Mouse (Mus musculus) lung, postnatal 14 days (tissue): ENCODE data around the gene Iqcf5.
A peak's percentile ranks its signal among the peaks of the same experiment; 100 is the strongest.
"Not testable (repeated sequence)": the region's sequence is repeated elsewhere in the genome, so short reads cannot be mapped to it uniquely, and the experiment has no call there.

Experiments
- DNase-seq: peaks from one replicate; pipeline ENCODE4 v3.0.0; 2021

The Iqcf5 gene

DNA sequence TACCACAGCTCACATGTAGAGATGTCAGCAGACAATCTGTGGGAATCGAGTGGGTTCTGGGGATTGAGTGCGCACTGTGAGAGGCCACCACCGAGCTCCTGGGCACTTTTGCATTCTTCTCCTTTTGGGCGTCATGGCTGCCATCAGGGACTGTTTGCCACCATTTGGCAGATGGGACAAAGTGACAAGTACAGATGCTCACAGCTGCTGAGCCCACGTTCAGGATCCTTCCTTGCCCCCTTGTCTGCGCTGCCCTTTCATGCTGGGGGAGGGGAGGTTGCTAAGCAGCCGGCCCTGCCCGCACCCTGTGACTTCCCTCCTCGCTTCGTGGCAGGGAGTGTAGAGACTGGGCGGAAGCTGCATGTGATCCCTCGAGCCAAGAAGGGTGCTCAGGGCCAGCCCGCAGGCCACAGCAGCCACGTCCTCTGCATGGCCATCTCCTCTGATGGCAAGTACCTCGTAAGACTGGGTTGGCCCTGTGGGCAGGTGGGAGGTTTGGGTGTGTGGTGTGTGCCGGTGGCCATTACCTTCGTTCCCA, 31.7 kb upstream of the Iqcf5 start:
- DNase-seq = no peak

DNA sequence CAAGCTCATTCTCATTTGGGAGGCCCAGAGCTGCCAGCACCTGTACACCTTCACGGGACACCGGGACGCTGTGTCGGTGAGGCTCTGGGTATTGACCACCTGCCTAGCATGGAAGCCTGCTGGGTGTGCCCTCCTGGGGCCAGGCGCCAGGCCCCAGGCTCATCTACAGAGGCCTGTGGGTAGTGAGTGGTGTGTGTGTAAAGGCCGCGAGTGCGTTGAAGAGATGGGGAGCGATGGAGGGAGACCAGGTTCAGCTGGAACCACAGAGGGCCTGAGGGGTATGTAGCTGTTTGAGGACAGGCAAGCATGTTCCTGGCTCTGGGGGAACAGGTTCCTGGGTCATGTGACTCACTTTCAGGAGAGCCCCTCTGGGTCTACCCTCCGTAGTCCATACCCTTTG, 31.2 kb upstream of the Iqcf5 start:
- no peak for DNase-seq

DNA sequence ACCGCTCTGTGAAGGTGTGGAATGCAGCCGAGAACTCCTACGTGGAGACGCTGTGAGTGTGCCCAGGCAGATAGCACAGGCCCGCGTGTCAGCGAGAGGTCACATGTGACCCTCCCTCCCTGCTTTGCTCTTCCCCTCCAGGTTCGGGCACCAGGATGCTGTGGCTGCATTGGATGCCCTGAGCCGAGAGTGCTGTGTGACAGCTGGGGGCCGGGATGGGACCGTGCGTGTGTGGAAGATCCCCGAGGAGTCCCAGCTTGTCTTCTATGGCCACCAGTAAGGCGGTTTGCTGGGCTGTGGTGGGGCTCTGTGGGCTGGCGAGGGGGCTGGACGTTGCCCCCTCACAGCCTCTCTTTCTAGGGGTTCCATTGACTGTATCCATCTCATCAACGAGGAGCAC, 30.8 kb upstream of the Iqcf5 start:
- no peak for DNase-seq

DNA sequence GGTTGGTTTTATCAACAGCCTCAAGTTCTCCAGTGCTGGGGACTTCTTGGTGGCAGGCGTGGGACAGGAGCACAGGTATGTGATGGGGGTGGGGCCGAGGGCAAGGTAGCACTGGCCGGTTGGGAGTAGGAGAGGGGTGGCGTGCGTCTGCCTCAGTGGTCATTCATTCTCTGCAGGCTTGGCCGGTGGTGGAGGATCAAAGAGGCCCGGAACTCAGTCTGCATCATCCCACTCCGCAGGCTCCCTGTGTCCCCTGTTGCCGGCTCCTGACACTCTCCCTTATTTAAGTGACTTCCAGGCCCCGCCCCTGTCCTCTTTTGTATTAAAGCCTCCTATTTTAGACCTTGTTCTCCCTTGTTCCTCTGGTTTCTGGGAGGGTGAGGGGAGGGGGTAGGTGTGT, 29.3 kb upstream of the Iqcf5 start:
- no peak for DNase-seq

DNA sequence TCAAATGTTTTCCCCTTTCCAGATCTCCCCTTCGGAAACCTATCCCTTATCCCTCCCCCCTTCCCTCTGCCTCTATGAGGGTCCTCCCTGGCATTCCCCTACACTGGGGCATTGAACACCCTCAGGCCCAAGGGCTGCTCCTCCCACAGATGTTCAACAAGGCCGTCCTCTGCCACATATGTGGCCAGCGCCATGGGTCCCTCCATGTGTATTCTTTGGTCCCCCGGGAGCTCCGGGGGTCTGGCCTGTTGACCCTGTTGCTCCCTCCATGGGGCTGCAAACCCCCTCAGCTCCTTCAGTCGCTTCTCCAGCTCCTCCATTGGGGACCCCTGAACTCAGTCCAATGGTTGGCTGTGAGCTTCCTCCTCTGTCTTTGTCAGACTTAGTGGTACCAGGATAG, 26.8 kb upstream of the Iqcf5 start:
- not testable (repeated sequence) for DNase-seq

DNA sequence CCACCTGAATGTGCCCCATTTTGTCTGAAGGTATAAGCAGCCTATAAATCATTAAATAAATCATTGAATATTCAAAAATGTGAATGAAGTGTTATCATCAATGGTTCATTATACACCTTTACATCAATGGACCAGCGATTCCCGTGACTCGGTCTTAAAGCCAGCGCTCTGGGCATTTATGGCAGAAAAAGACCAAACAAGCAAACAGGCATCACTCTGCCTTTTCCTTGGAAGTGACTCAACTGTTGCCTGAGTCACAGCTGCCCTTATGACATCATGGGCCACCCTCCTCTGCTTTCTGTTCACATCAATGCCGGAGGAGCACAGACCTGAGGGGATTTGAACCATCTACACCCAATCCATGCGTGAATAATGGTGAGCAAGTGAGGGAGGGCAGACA, 14.7 kb upstream of the Iqcf5 start, which contains the start of gene Iqcf1:
Gene Iqcf1 (plus strand): TSS at position 301 of the 400 bp plus-strand sequence.
- no peak for DNase-seq

DNA sequence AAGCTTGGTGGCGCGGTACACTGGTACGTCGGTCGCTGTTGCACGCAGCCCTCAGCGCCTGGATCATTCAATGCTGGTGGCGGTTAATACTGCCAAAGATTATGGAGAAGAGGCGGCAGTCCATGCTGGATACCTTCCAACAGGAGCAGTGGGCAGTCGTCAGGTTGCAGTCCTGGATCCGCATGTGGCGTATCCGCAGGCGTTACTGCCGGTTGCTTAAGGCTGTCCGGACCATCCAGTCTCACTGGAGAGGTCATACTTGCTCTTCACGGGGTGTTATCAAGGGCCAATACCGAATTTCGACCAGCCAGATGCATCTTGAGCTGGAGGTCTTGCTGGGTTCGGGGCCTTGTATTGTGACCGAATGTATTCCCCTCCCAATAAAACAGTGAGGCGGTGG, 12.5 kb upstream of the Iqcf5 start:
- no peak for DNase-seq

DNA sequence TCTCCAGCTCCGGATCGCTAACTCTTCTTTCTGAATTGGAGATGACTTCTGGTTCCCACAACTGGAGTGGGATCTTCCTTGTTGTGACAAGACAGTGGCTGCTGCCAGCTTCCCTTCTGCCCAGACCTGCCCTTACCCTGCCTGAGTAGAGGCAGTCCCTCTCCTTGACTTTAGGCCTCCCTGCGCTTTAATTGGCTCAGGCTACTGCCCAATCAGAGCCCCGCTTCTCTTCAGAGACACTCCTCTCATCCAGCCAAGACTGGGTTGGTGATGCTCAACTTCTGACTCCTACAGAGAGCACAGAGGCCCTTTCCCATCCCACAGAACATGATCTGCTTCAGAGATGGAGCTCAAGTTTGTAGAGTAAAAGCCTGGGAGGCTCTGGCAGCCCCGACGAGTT, 10.1 kb upstream of the Iqcf5 start:
- DNase-seq = no peak

DNA sequence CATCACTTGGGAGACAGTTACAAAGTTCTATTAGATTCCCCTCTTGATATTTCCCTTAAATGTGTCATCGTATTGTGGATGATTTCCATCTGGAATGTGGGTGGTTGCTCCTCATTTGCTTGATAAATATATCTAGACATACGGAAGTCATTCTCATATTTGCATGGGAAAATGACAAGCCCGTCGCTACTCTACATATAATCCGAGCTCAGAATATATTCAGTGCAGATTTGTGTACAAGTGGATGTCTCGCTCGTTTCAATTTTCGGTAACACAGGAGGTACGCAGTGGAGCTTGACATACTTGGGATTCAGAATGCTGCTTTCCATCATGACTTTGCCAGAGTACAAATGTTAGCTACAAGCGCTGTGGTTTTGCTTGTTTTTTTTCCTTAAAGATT, 5.0 kb upstream of the Iqcf5 start:
- DNase-seq = no peak

DNA sequence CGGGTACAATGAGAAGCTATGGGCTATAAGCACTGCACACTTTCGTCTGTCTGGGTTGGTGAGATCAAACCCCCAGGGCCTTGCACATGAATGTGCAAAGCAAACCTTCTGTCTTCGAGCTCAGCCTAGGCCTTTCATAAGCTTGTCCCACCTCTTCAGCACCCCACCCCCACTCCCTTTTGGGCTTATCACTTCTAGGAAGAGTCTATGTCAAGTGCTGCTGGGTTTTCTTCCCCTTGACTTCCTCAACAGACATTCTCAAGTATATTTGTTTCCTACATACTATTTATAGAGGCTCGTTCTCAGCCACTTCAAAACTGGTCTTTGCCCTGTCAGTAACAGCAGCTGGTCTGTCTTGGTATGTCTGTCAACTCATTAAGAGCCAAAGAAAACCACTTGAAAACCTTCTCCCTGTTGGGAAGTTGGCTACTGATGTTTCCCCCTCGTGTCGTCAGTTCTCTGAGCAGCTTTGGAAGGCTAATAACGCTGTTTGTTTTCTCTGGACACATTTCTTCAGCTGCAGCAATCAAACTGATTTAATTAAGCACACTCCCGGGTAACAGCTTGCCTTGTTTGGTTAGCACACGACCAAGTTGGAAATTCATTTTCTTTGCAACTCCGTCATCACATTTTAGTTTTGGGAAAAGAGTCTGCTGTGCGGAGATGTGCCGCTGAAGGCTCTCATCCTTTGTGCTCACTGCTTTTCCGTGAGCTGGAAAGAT, 1.5 kb upstream of the Iqcf5 start:
- peak; percentile 15 for DNase-seq

DNA sequence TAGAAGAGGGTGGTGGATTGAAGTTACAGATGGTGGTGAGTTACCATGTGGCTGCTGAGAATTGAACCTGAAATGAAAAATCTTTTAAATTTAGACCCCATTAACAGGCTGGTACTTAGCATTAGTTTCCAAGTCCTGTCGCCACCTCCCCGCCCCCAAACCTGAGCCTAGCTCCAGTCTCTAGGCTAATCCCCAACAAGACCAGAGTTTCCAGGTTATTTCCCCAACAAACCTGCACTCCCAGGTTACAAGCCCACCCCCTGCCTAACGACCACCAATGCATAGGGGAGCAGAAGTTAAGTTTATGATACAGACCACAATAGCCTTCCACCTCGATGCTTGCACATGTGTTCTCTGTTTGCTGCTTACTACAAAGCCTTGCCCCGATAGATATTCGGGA, 807 bp upstream of the Iqcf5 start:
- DNase-seq = no peak

DNA sequence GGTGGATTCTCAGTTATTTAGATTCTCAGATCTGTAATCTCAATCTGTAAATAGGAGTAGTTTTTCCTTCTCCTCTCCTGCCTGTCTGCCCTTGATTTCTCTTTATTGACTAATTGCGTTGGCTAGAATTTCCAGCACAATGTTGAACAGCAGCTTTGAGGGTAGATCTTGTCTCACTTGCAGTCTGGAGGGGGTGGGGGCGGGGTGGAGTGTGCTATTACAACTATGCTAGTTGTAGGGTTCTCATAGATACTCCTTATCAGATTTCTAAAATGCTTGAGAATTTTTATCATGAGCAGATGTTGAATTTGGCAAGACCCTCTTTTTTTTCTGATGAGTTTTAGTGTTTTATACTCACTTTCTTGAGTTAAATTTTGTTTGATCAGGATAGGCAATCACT, 5.1 kb downstream of the Iqcf5 start:
- DNase-seq = no peak

DNA sequence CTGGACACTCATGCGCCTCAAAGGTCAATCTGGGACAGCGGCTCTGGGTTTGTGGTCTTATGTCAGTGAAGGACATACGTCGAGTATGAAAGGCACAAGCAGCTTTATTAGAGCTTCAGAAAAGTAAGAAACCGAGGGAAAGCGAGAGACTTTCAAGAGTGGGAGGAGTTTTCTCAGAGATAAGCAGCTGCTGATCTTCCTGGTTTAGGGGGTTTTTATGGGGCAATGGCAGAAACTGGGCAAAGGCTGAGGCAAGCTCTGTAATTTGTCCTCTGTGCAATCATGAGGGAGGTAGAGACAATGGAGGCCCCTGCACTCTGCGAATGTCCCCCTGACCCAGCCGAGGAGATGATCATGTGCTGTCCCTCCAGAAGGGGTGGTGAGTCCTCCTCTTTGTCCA, 5.5 kb downstream of the Iqcf5 start:
- no peak for DNase-seq

DNA sequence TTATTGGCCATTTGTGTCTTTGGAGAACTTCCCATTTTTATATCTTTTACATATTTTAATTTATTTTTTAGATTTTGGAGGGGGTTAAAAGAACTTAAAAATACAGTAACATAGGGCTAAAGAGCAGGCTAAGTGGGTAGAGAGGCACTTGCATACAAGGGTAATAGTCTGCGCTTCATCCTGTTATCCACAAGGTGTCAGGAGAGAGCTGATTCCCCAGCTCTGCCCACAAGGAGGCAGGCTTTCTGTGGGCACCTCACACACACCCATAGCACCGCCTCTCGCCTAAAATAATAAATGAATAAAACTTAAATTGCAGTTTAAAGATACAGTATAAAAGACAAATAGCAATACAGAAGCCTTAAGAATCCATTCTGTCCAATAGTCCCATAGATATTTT, 17.5 kb downstream of the Iqcf5 start:
- DNase-seq = peak; percentile 5

DNA sequence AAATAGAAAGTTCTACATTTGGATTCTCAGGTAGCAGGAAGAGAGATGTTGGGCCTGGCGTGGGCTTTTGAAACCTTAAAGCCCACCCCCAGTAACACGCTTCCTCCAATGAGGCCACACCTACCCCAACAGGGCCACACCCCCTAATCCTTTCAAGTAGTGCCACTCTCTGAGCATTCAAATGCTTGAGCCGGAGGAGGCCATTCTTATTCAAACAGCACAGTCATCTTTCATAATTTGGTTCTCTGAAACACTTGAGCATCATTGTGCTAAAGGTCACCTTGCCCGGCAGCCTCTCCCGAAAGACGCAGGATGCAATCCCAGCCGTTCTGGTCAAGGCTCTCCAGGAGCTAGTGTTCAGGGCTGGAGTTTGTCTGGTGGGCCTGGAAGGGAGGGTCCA, 19.9 kb downstream of the Iqcf5 start:
- DNase-seq = no peak

DNA sequence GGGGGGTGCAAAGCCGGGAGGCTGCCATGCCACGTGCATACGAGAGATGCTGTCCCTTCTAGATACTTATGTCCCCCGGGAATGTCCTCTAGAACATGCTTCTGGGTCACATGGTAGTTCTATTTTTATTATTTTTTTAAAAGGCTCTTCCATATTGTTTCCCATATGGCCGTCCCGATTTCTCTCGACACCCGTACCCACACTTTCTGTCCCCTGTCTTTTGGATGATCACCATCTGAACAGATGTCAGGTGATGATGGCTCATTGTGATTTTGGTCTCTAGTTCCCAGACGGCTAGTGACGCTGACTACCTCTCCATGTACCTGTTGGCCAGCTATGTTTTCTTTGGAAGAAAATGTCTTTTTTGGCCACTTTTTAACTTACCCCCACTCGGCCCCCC, 20.6 kb downstream of the Iqcf5 start:
- no peak for DNase-seq

DNA sequence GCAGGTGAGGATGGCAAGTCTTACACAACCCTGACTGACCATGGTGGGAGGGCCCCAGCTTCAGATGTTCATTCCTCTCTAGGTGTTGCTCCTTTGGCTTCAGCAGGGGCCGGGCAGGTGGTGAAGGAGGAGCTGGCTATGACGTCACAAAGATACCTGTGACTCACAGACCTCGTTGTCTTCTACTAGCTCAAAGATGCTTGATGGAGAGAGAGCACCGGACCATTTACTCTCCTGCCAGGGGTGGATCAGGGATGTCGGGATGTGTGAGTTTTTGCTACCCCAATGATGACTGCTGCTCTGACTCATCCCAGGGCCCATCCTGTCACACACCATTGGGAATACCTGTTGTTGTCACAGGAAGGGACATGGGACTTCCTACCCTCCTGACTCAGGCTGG, 47.2 kb downstream of the Iqcf5 start, which contains the start of gene Iqcf3:
Gene Iqcf3 (minus strand): TSS at position 101 of the 400 bp plus-strand sequence.
- DNase-seq = no peak

DNA sequence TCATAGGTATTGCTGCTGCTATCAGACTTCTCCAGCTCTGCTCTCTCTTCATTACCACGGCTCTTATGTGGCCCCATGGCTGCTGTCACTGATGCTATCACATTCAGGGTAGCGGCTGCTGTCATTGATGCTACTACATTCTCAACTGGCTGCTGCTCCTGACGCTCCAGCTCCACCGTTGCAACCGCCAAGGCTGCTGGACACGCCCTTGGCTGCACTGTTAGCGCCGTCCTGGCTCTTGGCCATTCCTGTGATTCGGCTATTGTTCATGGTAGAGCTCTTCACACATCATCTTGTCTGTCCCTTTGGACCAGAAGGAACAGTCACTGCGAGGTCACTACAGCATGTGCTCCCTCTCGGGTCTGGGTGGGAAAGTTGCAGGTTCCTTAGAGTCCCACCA, 47.9 kb downstream of the Iqcf5 start:
- DNase-seq = no peak

DNA sequence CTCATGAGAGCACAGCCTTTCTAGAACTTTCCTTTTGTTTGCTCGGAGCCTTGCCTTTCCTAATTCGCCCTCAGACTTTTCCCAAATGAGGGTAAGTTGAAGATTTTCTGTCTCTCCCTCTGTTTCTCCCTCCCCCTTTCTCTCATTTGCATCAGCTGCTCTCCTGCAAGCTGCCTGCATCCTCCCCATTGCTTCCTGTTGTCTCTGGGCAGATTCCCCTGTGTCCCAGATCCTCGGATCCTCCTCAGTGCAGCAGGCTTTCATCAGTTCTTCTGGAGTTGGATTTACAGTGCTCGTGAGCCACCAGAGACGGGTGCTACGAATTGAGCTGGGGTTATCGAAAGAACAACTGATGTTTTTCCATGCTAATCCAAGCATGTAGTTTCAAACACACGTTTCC, 49.7 kb downstream of the Iqcf5 start:
- no peak for DNase-seq
